Mouse (Mus musculus) cerebral cortex, adult 2 months (tissue): ENCODE results near the gene Unc5b.

Experiments used
- WGBS: fragments of 180-500 bp; shearing (Covaris S2); methylation state at CpG from one replicate; pipeline ENCODE4 v1.1.7; 2018; 5-methylcytosine and 5-hydroxymethylcytosine counted together

Gene Unc5b

DNA sequence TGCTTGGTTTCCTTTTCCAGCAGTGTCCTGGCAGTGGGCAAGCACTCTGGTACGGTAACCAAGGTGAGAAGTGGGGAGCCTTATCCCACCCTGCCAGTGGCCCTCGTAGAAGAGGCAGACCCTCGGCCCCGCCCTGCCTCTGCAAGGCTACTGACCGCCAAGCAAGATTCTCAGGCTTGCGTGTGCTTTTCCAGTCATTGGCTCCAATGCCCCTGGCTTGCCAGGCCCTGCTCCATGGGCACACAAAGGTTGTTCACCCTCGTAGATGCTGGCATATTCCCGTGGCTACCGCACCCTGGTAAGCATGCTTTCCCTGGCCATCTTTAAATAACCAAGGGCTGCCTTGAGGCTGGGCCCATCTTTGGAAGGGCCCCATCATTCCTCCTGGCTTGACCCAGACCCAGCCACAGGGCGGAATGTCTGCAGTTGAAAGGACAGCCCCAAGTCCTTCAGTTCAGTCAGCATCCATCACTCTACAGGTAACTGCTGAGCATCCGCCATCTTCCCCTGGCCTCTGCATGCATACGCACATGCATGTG lies 11.7 kb downstream of the Unc5b start:
- WGBS = 92% methylated on average over 12 of the region's 12 CpGs

GRCm38 (mm10) chr10:60819179-60819578 lies 12.2 kb downstream of the Unc5b start:
- WGBS = 64% methylated on average over 5 of the region's 5 CpGs

DNA sequence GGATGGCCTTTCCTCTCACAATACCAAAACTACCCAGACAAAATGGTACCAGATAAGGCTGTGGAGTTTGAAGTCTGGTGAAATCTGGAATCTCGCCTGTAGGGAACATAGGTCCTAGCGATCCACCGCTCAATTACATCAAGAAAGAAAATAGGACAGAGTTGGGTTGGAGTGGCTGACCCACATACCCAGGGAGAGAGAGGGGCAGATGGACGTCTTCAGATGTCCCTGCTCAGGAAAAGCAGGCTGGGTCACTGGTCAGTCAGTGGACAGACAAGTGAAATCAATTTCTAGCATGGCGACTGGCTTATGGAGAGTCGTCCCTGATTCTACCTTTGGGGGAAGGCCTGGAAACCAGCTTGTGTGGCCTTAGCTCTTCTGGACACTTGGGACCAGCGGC lies 12.7 kb downstream of the Unc5b start:
- WGBS = 94% methylated on average over 7 of the region's 7 CpGs

DNA sequence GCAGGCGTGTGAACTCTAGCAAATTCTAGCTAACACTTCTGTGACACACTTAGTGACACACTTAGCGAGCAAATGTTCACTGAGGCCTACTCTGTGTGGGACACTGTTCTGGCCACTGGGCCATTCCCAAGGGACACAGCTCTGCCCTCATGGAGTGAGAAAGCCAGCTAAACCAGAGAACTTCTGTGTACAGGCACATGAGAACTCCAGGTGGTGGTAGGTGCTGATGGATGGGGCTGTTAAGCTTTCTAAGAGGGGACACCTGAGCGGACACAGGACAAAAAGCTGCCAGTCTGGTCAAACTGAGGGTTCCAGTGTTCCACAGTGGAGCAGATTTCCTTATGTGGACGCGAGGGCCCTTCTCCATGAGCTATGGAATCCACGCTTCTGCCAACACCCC lies 13.5 kb downstream of the Unc5b start:
- WGBS = 94% methylated on average over 6 of the region's 6 CpGs

GRCm38 (mm10) chr10:60816872-60817648 lies 14.3 kb downstream of the Unc5b start:
- 30% methylated on average over 14 of the region's 14 CpGs for WGBS

DNA sequence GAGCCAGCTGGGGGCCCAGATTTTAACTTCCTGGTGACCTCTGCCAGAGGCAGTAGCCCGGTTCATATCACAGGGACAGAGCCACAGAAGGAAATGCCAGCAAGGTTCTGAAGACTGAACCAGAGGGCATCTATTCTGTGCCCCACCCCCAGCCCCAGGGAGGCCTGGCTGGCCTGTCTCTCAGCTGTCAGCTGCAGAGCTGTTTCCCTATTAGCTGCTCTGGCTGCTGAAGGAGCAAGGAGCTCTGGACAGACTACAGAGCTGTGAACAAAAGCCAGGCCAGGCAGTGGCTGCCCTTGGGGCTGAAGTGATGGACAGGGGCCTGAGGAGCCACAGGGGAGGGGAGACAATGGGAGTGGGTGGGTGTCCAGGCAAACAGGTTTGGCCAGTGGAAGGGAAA lies 15.5 kb downstream of the Unc5b start:
- 82% methylated on average over 1 of the region's 1 CpGs for WGBS

GRCm38 (mm10) chr10:60815059-60815458 lies 16.3 kb downstream of the Unc5b start:
- WGBS = 68% methylated on average over 6 of the region's 6 CpGs

GRCm38 (mm10) chr10:60814444-60815057 lies 16.8 kb downstream of the Unc5b start:
- 65% methylated on average over 10 of the region's 10 CpGs for WGBS

DNA sequence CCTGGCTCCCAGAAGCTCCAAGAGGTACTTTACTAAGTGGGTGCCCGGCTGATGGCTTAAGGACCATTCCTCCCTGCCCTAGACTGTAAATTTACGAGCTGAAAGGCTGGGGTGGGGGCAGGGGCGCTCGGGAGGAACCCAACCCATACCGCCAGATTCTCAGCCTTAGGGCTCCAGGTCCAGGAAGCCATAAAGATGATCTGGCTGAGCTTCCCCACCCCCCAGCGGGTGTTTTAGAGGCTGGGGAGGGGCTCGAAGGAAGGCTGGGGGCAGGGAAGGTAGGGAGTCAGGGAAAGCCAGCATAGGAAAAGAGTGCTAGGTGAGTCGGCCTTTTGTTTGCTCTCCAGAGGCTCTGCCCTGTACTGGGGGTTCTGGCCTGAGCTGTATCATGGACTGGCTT lies 17.8 kb downstream of the Unc5b start:
- 51% methylated on average over 8 of the region's 8 CpGs for WGBS

- WGBS = 29% methylated on average over 15 of the region's 15 CpGs
Measured at GRCm38 (mm10) chr10:60811792-60812525, 19.4 kb downstream of the Unc5b start.

- 86% methylated on average over 6 of the region's 6 CpGs for WGBS
Measured at GRCm38 (mm10) chr10:60808447-60808846, 22.9 kb downstream of the Unc5b start.

- 27% methylated on average over 22 of the region's 22 CpGs for WGBS
Measured at GRCm38 (mm10) chr10:60807531-60808185, 23.7 kb downstream of the Unc5b start.

- 87% methylated on average over 8 of the region's 8 CpGs for WGBS
Measured at GRCm38 (mm10) chr10:60806207-60806538, 25.2 kb downstream of the Unc5b start.

DNA sequence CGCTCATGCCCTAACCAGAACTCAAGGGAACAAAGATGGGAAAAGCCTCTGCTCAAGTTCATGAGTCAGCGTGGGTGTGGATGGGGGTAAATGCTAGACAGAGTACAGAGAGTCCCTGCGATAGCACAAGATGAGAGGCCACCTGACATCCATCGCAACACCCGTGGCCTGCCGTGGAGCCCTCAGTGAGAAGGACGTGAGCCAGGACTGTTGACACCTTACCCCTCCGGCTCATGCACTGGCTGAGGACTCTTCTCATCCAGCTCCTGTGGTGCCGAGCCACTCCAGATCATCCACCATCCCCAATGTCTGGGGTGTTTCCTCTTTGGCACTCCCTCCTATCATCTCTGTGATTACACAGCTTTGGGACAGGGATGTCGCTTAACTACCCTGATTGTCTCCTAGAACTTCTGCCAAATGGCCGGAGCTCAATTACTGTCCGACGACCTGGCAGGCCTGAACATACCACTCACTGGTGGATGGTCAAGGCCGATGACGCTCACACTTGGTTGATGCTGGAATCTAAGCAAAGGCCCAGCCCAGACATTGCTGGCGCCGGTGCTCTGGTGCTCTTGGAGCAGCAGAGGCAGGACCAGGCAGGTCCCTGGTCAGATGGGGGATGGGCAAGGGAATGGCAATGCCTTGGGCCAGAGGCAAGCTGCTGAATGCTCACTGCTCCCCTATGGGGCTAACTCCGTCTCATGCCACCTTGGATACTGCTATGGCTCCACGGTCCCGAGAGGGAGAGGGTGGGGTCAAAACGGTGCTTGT lies 25.8 kb downstream of the Unc5b start:
- 83% methylated on average over 21 of the region's 21 CpGs for WGBS

- 76% methylated on average over 4 of the region's 4 CpGs for WGBS
Measured at GRCm38 (mm10) chr10:60804865-60805264, 26.5 kb downstream of the Unc5b start.

DNA sequence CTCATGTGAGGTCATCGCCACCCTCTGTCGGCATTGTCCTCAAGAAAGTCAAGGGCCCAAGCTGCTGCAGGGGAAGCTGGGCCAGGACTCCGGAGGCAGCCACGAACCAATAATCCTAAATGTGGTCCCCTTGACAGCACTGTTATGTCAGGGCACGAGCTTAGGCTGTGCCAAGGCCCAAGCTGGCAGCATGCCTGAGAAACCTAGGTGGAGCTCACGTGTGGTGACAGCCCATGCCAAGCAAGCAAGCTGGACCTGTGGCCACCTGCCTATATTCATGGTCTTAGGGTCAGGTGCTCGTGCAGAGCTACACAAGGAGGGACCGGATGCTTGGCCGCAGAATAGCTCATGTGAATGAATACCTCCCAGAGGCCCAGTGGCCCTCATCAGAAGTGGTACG lies 27.4 kb downstream of the Unc5b start:
- WGBS = 81% methylated on average over 10 of the region's 10 CpGs

- 75% methylated on average over 12 of the region's 12 CpGs for WGBS
Measured at GRCm38 (mm10) chr10:60801898-60802412, 29.4 kb downstream of the Unc5b start.

DNA sequence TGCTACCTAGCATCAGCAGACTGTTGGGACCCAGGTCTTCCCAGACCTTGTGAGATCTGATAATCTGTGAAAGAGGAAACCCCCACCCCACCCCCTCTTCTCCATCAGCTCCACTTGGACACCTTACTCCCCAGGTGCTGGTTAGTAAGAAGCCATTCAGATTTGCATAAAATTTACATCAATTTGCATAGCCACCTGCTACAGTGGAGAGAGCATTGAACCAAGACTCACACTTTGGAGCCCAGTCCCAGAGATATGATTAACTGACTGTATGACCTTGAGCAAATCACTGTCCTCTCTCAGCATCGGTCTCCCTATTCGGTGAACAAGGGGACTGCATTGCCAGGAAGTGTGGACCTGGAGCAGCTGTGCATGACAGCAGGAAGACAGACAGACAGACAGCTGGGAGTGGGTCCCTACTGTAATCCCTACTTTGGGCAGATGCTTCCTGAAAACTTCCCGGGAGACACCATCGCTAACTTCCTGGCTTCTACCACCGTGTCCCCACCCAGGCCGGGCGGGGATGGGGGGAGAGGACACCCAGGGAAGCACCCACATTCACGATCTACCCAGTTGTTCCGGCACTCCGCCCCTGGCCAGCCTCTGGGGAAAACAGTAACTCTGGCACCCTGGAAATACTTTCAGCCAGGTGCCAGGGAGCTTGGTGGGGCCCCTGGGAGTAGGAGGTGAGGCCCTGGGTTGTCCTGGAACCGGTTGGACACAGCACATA lies 30.0 kb downstream of the Unc5b start:
- WGBS = 49% methylated on average over 11 of the region's 11 CpGs

DNA sequence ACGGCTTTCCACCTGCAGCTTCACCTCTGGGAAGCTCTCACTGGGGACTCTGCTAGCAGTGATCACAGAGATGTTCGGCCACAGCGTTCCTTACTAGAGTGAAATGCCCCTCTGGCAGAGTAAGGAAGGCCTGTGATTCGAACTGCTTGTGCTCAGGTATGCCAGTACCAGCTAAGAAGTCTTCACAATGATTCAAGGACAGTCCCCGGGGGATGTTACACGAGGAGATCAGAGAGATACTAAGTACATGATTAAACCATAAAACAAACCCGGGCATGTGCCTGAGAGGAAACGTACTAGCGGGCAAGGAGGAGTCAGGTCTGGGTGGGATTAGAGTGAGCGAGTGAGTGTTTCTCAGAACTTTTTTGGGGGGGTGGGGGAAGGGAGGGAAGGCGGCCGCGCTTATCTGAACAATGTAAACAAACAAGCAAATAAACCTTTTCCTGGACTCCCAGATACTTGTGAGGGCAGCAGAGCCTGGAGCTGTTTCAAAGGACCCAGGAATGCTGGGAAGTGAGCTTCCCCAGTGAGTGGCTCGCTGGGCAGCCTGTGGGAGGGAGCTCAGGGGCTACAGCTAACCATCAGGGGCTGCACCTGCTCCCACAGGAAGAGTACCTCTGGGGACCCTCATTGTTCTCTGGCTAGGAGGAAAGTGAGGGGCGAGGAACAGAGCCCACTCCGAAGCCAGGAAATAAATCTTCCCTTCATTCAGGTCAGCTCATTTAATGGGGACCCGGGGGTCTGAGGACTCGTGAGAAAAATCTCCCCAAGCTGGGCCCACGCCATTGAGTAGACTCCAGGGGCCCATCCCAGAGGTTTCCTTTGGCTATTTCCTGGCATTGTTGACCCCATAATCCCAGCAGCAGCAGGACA lies 30.9 kb downstream of the Unc5b start:
- WGBS = 43% methylated on average over 19 of the region's 19 CpGs
